Mouse (Mus musculus) kidney, postnatal 0 days (tissue): ENCODE measurements around the gene Prrt3. TPM values are rescaled to one million over a fixed set of nuclear protein-coding genes. Genes with fewer than 3 reads are reported as not detected.

Source experiments
- ATAC-seq: fragments of 200-750 bp; cut with Nextera tagmentation; replicated peaks from 2 replicates; pipeline ENCODE4 v1.8.0; 2017; ENCODE audit warnings: low read depth, moderate number of reproducible peaks, moderate TSS enrichment, moderate library complexity; ENCODE audit not compliant: low FRiP score
- DNase-seq: peaks from one replicate; pipeline ENCODE4 v3.0.0-alpha.2; 2016; ENCODE audit warnings: low spot score
- H3K27ac ChIP-seq: fragments of 300-500 bp; sonication (generic); 2 replicates; pipeline ENCODE4 v1.5.1; 2014; ENCODE audit warnings: mild to moderate bottlenecking
- H3K27me3 ChIP-seq: fragments of 300-500 bp; sonication (generic); 2 replicates; pipeline ENCODE4 v1.6.1; 2014; ENCODE audit warnings: low read length, mixed read lengths; ENCODE audit not compliant: insufficient read depth
- H3K36me3 ChIP-seq: fragments of 300-500 bp; sonication (generic); 2 replicates; pipeline ENCODE4 v1.6.1; 2014; ENCODE audit warnings: low read length, mixed read lengths; ENCODE audit not compliant: insufficient read depth
- H3K4me1 ChIP-seq: fragments of 300-500 bp; sonication (generic); replicated peaks from 2 replicates; pipeline ENCODE4 v1.6.1; 2014; ENCODE audit warnings: antibody characterized with exemption, low read length, mixed read lengths; ENCODE audit not compliant: insufficient read depth
- H3K4me2 ChIP-seq: fragments of 300-500 bp; sonication (generic); 2 replicates; pipeline ENCODE4 v1.6.1; 2014; ENCODE audit warnings: mild to moderate bottlenecking, low read length, moderate library complexity, mixed read lengths
- H3K4me3 ChIP-seq: fragments of 300-500 bp; sonication (generic); replicated peaks from 2 replicates; pipeline ENCODE4 v1.5.1; 2014; ENCODE audit warnings: low read depth, low read length
- H3K9ac ChIP-seq: fragments of 300-500 bp; sonication (generic); 2 replicates; pipeline ENCODE4 v1.6.1; 2014; ENCODE audit warnings: low read depth, low read length
- H3K9me3 ChIP-seq: fragments of 300-500 bp; sonication (generic); replicated peaks from 2 replicates; pipeline ENCODE4 v1.6.1; 2016; ENCODE audit warnings: low read length, inconsistent platforms, mixed read lengths
- CTCF ChIP-seq: IDR thresholded peaks from 2 replicates; pipeline ENCODE4 v1.5.1; 2016; ENCODE audit warnings: antibody characterized with exemption, low read depth, mild to moderate bottlenecking, moderate library complexity
- WGBS: fragments of 180-500 bp; shearing (Covaris S2); extraction: QIAGEN DNeasy Blood & Tissue Kit; methylation state at CpG from one replicate; pipeline ENCODE4 v1.1.7; 2014; 5-methylcytosine and 5-hydroxymethylcytosine counted together
- polyA plus RNA-seq: library from polyadenylated mRNA; unstranded; fragments of >200 nt; fragmentation: Nextera tagmentation; extraction: Ambion mirVana; gene quantifications from 2 replicates; pipeline ENCODE4 v1.2.1, GENCODE M21; 2015

The Prrt3 gene
- polyA plus RNA-seq, 1 experiment from 2014 or later, result 0.55 TPM

DNA sequence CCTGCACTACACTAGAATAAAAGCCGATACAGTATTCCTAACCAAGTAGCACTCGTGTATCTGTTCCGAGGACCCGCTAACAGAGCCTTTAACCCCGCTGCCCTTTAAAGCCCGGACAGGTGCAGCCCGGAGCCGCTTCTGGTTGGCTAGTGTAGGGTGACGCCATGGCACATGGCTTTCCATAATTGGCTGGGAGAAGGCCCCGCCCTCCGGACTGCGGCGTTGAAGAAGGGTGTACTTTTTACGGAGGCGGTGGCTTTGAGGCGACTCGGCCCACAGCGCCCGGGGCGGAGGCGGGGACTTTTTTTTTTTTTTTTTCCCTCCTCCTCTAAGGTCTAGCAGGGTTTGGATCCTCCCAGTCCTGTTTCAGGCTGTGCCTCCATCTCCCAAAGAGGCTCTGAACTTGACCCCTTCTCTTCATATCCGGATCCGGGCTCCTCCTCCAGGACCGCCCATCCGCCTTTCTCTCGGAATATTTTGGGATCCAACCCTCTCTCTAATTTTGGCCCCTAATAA, 18.6 kb downstream of the Prrt3 start, which contains the start of gene Creld1:
Creld1 (plus strand) TSS at position 198 of the 516 bp plus-strand sequence.
- H3K4me2 ChIP-seq, result peak within 1 kb of the TSS; percentile 72
- under 1% methylated on average over 26 of the region's 26 CpGs for WGBS
- H3K4me1 ChIP-seq, result peaks cover 11% of the 10 kb centered on the region
- ATAC-seq, result peak; percentile 93
- H3K27me3 ChIP-seq, result no peaks in the 10 kb centered on the region
- H3K27ac ChIP-seq, result peak within 1 kb of the TSS; percentile 55
- H3K36me3 ChIP-seq, result no peaks in the 10 kb centered on the region
- peak; percentile 97 for DNase-seq
- H3K4me3 ChIP-seq, result peak within 1 kb of the TSS; percentile 47
- no peaks in the 10 kb centered on the region for H3K9me3 ChIP-seq
- peak within 1 kb of the TSS; percentile 65 for H3K9ac ChIP-seq
- no peak for TF ChIP-seq CTCF

DNA sequence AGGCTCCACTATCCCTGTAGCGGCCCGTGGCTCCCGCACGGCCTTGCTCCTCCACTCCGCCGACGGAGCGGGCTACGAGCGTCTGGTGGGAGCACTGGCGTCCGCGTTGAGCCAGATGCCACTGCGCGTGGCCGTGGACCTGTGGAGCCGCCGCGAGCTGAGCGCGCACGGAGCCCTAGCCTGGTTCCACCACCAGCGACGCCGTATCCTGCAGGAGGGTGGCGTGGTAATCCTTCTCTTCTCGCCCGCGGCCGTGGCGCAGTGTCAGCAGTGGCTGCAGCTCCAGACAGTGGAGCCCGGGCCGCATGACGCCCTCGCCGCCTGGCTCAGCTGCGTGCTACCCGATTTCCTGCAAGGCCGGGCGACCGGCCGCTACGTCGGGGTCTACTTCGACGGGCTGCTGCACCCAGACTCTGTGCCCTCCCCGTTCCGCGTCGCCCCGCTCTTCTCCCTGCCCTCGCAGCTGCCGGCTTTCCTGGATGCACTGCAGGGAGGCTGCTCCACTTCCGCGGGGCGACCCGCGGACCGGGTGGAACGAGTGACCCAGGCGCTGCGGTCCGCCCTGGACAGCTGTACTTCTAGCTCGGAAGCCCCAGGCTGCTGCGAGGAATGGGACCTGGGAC, 19.1 kb downstream of the Prrt3 start:
- no peaks in the 10 kb centered on the region for H3K36me3 ChIP-seq
- no peak for DNase-seq
- WGBS, result 2% methylated on average over 65 of the region's 65 CpGs

DNA sequence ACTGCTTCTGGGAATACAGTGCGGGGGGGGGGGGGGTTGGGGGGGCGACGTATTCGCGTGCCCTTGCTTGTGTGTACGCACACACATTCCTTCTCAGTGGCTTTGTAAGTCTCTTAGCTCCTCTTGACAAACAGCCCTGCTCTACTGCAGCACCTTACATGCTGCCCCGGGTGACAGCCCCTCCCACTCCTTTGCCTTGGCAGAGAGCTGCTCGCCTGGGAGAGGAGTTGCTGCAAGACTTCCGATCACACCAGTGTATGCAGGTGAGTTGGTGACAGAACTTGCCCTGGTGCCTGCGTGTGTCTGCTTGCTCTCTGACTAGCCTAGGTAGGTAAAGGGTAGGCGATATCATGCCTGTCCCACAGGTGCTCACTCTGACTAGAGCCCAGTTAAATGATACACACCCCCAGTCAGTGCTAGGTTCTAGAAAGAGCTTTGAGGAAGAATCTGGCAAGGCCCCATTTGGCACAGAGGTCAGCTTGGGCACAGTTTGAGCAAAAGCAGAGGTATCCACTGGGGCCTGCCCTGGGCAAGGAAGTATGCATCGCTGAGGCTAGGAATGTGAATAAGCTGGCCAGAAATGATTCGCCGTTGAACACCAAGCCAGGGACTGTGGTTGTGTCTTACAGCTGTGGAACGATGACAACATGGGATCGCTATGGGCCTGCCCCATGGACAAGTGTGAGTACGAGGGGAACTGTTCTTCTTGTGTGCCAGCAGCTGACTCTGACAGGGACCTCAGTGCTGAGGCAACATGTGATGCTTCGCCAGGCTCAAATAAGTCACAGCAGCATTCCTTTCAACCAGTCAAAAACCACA, 21.0 kb downstream of the Prrt3 start:
- Histone ChIP-seq H3K4me2 (no peak overlapping the region), H3K27me3 (no peaks in the 10 kb centered on the region), H3K9me3 (no peaks in the 10 kb centered on the region), H3K4me3 (no peak overlapping the region), H3K27ac (no peak overlapping the region), H3K36me3 (no peaks in the 10 kb centered on the region), H3K9ac (no peak overlapping the region), H3K4me1 (peaks cover 11% of the 10 kb centered on the region)
- TF ChIP-seq CTCF, result no peak
- DNase-seq (peak; percentile 3), ATAC-seq (no peak)
- 57% methylated on average over 18 of the region's 18 CpGs for WGBS

More for the DNA sequence above, 19.1 kb downstream of the Prrt3 start:
- ATAC-seq, result peak; percentile 44
- Histone ChIP-seq H3K27ac (peak overlapping the region; percentile 55), H3K9me3 (no peaks in the 10 kb centered on the region), H3K4me2 (peak overlapping the region; percentile 72), H3K4me1 (peaks cover 11% of the 10 kb centered on the region), H3K4me3 (peak overlapping the region; percentile 47), H3K9ac (peak overlapping the region; percentile 43), H3K27me3 (no peaks in the 10 kb centered on the region)
- no peak for TF ChIP-seq CTCF

GRCm38 (mm10) chr6:113478906-113479305, 22.8 kb downstream of the Prrt3 start:
- Histone ChIP-seq H3K36me3 (no peaks in the 10 kb centered on the region), H3K9ac (no peak overlapping the region), H3K4me1 (peaks cover 8% of the 10 kb centered on the region), H3K4me2 (no peak overlapping the region), H3K9me3 (no peaks in the 10 kb centered on the region), H3K27me3 (no peaks in the 10 kb centered on the region), H3K27ac (no peak overlapping the region), H3K4me3 (no peak overlapping the region)
- no peak for TF ChIP-seq CTCF
- WGBS, result 74% methylated on average over 10 of the region's 10 CpGs
- DNase-seq (no peak), ATAC-seq (no peak)

- no peak for TF ChIP-seq CTCF
- H3K27ac ChIP-seq, result no peak overlapping the region
- no peaks in the 10 kb centered on the region for H3K27me3 ChIP-seq
- H3K4me2 ChIP-seq, result no peak overlapping the region
- WGBS, result 30% methylated on average over 7 of the region's 7 CpGs
- DNase-seq, result no peak
- no peak overlapping the region for H3K9ac ChIP-seq
- ATAC-seq, result no peak
- no peaks in the 10 kb centered on the region for H3K9me3 ChIP-seq
- H3K4me3 ChIP-seq, result no peak overlapping the region
- H3K4me1 ChIP-seq, result peaks cover 9% of the 10 kb centered on the region; the same call in 1 of the 2 replicates
- H3K36me3 ChIP-seq, result no peaks in the 10 kb centered on the region
These were observed 24.4 kb downstream of the Prrt3 start for GRCm38 (mm10) chr6:113477353-113477752.

- no peak for DNase-seq
- H3K36me3 ChIP-seq, result no peaks in the 10 kb centered on the region
- no peak overlapping the region for H3K9ac ChIP-seq
- H3K9me3 ChIP-seq, result no peaks in the 10 kb centered on the region
- H3K4me2 ChIP-seq, result no peak overlapping the region
- H3K27ac ChIP-seq, result no peak overlapping the region
- no peaks in the 10 kb centered on the region for H3K27me3 ChIP-seq
- H3K4me3 ChIP-seq, result no peak overlapping the region
- H3K4me1 ChIP-seq, result peaks cover 25% of the 10 kb centered on the region; the same call in 1 of the 2 replicates
- ATAC-seq, result no peak
- no peak for TF ChIP-seq CTCF
- 92% methylated on average over 6 of the region's 6 CpGs for WGBS
These were observed 28.0 kb downstream of the Prrt3 start for GRCm38 (mm10) chr6:113473715-113474114.
